Mouse (Mus musculus): ENCODE results near the gene Ppp1r12b. TPM values are rescaled to one million over a fixed set of nuclear protein-coding genes. Genes with fewer than 3 reads are reported as not detected.

Gene Ppp1r12b
- polyA plus RNA-seq, 1 experiment from 2014 or later = 15.1 TPM

DNA sequence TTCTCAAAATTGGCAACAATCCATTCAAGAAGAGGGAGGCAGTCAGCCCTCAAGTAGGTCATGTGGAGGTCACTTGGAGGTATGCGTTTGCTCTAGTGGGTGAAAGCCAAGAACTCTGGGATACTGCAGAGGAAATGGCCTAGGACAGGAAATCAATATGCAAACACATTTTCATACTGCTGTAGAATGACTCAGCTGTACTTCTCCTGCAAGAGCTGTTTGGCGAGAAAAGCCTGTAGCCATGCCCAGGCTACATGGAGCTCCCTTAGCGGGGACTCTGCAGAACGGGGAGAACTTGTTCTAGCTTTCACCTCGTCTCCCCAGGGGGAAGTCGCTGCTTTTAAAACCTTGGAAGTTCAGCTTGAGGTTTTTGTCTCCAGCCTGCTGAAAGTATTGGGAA, 184.4 kb downstream of the Ppp1r12b start:
- no peaks in the 10 kb centered on the region for H3K27me3 ChIP-seq
- no peak overlapping the region for H3K4me3 ChIP-seq
- no peak overlapping the region for H3K27ac ChIP-seq (replicated peaks)
- WGBS = 69% methylated on average over 6 of the region's 6 CpGs
- peaks cover 20% of the 10 kb centered on the region; the same call in 1 of the 2 replicates for H3K36me3 ChIP-seq
- no peaks in the 10 kb centered on the region for H3K9me3 ChIP-seq
- H3K4me2 ChIP-seq = no peak overlapping the region
- H3K9ac ChIP-seq = no peak overlapping the region
- no peak for ATAC-seq (ENCODE audit: low FRiP score, low read depth)
- H3K4me1 ChIP-seq (replicated peaks) = no peaks in the 10 kb centered on the region

DNA sequence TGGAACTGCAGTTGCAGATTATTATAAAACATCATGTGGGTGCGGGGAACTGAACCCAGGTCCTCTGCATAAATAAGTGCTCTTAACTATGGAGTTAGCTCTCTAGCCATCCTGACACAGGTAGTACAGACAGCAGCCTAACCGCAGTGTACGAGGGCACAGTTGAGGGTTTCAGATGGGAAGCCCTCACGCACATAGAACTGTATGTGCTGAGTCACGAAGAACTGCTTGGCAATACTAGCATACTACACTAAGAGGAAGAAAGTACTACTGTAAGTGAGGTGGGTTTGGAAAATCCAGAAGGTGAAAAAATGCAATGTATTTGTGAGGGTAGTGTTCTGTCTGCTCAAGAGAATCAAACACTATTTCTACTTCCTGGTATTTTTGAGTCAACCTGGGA, 185.4 kb downstream of the Ppp1r12b start:
- H3K36me3 ChIP-seq = peaks cover 19% of the 10 kb centered on the region; the same call in 1 of the 2 replicates
- no peak for ATAC-seq (ENCODE audit: low FRiP score, low read depth)
- no peaks in the 10 kb centered on the region for H3K27me3 ChIP-seq
- no peak overlapping the region for H3K4me3 ChIP-seq
- H3K4me1 ChIP-seq (replicated peaks) = no peaks in the 10 kb centered on the region
- no peak overlapping the region for H3K9ac ChIP-seq
- 96% methylated on average over 5 of the region's 5 CpGs for WGBS
- H3K27ac ChIP-seq (replicated peaks) = no peak overlapping the region
- H3K9me3 ChIP-seq = no peaks in the 10 kb centered on the region
- no peak overlapping the region for H3K4me2 ChIP-seq

DNA sequence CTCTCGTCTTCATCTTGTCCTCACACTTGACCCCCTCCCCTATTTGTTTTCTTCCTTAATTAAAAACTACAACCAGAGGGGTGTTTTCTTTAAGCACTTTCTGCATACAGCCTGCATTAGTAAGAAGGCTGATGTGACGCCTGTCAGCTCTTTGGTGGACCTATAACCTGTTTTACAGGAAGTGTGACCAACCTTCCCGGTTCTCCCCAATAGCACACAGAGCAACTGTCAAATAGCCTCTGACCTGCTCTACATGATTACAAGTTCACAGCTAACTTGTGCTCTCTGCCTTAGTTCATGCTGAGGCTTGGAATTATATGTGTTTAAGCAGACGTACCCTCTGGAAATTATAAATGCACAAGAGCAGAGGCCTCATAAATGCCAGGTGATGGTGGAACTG, 189.3 kb downstream of the Ppp1r12b start:
- Histone ChIP-seq H3K4me2 (no peak overlapping the region), H3K4me3 (no peak overlapping the region), H3K36me3 (peaks cover 8% of the 10 kb centered on the region; the same call in 1 of the 2 replicates), H3K27ac (replicated peaks) (no peak overlapping the region), H3K9ac (no peak overlapping the region), H3K9me3 (no peaks in the 10 kb centered on the region), H3K27me3 (no peaks in the 10 kb centered on the region), H3K4me1 (replicated peaks) (0 out of 2 replicates have a peak, but pooled peaks cover 6% of the 10 kb centered on the region)
- ATAC-seq (ENCODE audit: low FRiP score, low read depth) = no peak
- WGBS = 79% methylated on average over 4 of the region's 4 CpGs

DNA sequence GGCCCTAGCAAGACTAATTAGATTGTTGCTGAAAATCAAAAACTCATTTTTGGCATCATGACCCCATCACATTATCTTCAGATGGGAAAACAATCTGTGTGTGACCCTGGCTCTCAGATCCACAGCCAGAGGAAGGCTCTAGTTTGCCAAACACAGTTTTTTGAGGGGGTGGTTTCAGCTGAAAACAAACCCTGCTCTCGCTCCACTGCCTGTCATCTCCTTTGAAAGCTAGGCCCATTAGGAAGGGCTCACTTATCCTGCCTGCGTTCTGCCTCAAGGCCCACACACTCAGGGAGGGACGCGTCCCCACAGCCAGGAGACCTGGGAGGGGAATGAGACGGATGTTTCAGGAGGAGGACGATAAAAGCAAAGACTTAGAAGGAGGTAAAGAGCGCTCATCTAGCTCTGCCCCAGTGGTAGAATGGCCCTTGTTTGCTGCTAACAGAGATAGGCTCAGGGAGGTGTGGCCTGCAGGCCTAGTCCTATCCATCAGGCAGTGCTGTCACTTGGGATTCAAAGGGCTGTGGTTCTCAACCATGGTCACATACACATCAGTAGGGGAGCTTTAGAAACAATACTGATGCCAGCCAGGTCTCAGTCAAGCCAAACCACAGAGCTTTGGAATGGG, 190.8 kb downstream of the Ppp1r12b start:
- Histone ChIP-seq H3K9me3 (no peaks in the 10 kb centered on the region), H3K36me3 (peaks cover 7% of the 10 kb centered on the region; the same call in 1 of the 2 replicates), H3K4me1 (replicated peaks) (0 out of 2 replicates have a peak, but pooled peaks cover 6% of the 10 kb centered on the region), H3K9ac (no peak overlapping the region), H3K27ac (replicated peaks) (peak overlapping the region; percentile 20; the same call in 1 of the 2 replicates), H3K27me3 (no peaks in the 10 kb centered on the region), H3K4me3 (no peak overlapping the region), H3K4me2 (no peak overlapping the region)
- WGBS = 42% methylated on average over 7 of the region's 7 CpGs
- no peak for ATAC-seq (ENCODE audit: low FRiP score, low read depth)

DNA sequence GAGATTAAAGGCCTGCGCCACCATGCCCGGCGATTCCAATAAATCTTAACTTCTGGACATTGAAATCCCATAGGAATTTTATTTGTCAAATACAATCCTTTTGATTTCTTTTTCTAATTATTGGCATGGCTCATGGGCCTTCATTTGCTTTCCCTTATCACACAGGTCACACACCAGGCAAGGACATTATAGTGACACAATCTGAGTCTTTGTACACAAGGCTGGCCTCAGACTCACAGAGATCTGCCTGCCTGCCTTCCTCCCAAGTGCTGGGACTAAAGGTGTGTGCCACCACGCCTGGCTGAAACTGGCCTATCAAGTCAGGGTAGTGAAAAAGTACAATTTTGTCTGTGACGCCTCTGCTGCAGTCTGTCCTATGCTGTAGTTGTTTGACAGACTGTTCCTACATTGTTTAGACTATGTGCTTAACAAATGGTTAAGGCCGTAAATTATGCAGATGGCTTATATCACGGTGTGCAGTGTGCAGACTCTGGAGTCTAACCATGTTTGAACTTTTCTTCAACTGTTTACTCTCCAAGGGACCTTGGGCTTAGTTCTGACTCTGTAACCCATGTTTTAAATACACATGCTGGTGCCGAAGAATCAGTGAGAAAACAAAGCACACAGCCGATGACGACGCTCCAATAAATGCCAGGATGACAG, 191.8 kb downstream of the Ppp1r12b start:
- Histone ChIP-seq H3K9me3 (no peaks in the 10 kb centered on the region), H3K9ac (no peak overlapping the region), H3K4me1 (replicated peaks) (0 out of 2 replicates have a peak, but pooled peaks cover 6% of the 10 kb centered on the region), H3K27me3 (no peaks in the 10 kb centered on the region), H3K4me3 (no peak overlapping the region), H3K4me2 (no peak overlapping the region), H3K36me3 (peaks cover 13% of the 10 kb centered on the region; the same call in 1 of the 2 replicates), H3K27ac (replicated peaks) (no peak overlapping the region; the same call in 1 of the 2 replicates)
- no peak for ATAC-seq (ENCODE audit: low FRiP score, low read depth)
- WGBS = 83% methylated on average over 11 of the region's 11 CpGs

DNA sequence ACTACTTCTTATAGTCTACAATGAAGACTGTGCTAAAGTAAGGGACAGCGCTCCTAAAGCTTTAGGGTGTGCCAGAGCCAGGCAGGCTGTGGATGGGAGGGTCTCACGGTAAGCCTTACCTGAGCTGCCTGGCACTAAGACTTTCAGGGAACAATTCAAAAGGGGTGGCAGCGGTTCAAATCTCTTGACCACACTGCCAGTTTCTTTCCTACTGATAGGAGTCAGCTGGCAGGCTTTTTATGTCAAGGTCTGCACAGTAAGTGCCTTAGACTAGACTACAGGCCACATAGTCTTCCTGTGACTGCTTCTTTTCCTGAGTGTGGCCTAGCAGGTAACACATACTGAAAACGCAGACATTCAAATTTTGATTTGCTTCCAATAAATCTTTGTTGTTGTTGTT, 192.5 kb downstream of the Ppp1r12b start:
- Histone ChIP-seq H3K27me3 (no peaks in the 10 kb centered on the region), H3K4me1 (replicated peaks) (0 out of 2 replicates have a peak, but pooled peaks cover 6% of the 10 kb centered on the region)
- 95% methylated on average over 4 of the region's 4 CpGs for WGBS

GRCm38 (mm10) chr1:134761534-134761933, 194.2 kb downstream of the Ppp1r12b start:
- Histone ChIP-seq H3K9ac (no peak overlapping the region), H3K27me3 (no peaks in the 10 kb centered on the region), H3K9me3 (no peaks in the 10 kb centered on the region), H3K4me3 (no peak overlapping the region), H3K4me2 (no peak overlapping the region), H3K36me3 (0 out of 2 replicates have a peak, but pooled peaks cover 8% of the 10 kb centered on the region), H3K4me1 (replicated peaks) (peaks cover 12% of the 10 kb centered on the region), H3K27ac (replicated peaks) (no peak overlapping the region)
- WGBS = 92% methylated on average over 7 of the region's 7 CpGs
- ATAC-seq (ENCODE audit: low FRiP score, low read depth) = no peak

More for the DNA sequence above, 192.5 kb downstream of the Ppp1r12b start:
- Histone ChIP-seq H3K27ac (replicated peaks) (no peak overlapping the region), H3K4me2 (no peak overlapping the region), H3K36me3 (peaks cover 13% of the 10 kb centered on the region; the same call in 1 of the 2 replicates), H3K4me3 (no peak overlapping the region), H3K9ac (no peak overlapping the region), H3K9me3 (no peaks in the 10 kb centered on the region)
- ATAC-seq (ENCODE audit: low FRiP score, low read depth) = no peak

DNA sequence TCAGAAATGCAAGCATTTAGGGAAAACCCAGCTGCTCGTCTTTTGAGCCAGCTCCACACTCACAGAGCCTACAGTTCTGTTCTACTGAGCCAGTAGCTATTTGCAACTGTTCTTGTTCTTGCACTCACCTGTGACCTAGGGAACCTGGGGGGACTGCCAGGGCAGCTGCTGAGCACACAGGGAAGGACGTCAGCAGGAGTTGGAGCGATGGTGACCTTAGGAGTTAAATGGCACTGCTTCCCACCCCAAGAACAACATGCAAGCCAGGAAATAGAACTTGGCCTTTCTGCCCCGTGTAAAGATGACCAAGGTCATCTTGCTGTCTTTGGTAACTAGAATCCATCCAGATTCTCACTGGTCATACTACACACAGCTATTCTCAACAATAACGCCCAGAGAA, 195.1 kb downstream of the Ppp1r12b start:
- Histone ChIP-seq H3K9me3 (no peaks in the 10 kb centered on the region), H3K9ac (no peak overlapping the region), H3K36me3 (0 out of 2 replicates have a peak, but pooled peaks cover 7% of the 10 kb centered on the region), H3K27me3 (no peaks in the 10 kb centered on the region), H3K4me2 (no peak overlapping the region), H3K4me1 (replicated peaks) (peaks cover 21% of the 10 kb centered on the region), H3K4me3 (no peak overlapping the region), H3K27ac (replicated peaks) (no peak overlapping the region)
- 86% methylated on average over 5 of the region's 5 CpGs for WGBS
- no peak for ATAC-seq (ENCODE audit: low FRiP score, low read depth)

DNA sequence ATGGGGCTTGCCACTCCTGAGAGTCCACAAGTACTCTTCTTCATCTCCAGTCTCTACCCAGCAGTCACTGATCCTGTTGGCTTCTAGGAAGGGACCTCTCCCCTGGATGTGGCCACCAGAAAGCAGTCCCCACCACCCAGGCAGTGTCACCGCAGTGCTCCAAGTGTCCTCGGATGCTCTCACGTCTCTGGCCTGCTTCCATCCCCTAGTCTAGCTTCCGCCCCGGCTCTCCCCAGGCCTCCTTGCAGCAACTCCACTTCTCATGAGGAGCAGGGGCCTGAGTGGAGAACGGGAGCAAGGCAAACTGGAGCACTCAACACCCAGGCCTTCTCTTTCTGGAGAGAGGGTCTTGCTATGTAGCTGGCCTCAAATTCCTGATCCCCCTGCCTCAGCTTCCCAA, 196.6 kb downstream of the Ppp1r12b start:
- no peak overlapping the region for H3K4me3 ChIP-seq
- H3K9ac ChIP-seq = no peak overlapping the region
- H3K27me3 ChIP-seq = no peaks in the 10 kb centered on the region
- no peak for ATAC-seq (ENCODE audit: low FRiP score, low read depth)
- peaks cover 20% of the 10 kb centered on the region for H3K4me1 ChIP-seq (replicated peaks)
- H3K36me3 ChIP-seq = 0 out of 2 replicates have a peak, but pooled peaks cover 6% of the 10 kb centered on the region
- WGBS = 89% methylated on average over 6 of the region's 6 CpGs
- no peak overlapping the region for H3K4me2 ChIP-seq
- no peak overlapping the region for H3K27ac ChIP-seq (replicated peaks)
- no peaks in the 10 kb centered on the region for H3K9me3 ChIP-seq

GRCm38 (mm10) chr1:134757230-134757629, 198.5 kb downstream of the Ppp1r12b start:
- H3K36me3 ChIP-seq = 0 out of 2 replicates have a peak, but pooled peaks cover 6% of the 10 kb centered on the region

GRCm38 (mm10) chr1:134756190-134756873, 199.4 kb downstream of the Ppp1r12b start:
- no peaks in the 10 kb centered on the region for H3K27me3 ChIP-seq
- peak overlapping the region; percentile 67 for H3K27ac ChIP-seq (replicated peaks)
- no peak overlapping the region for H3K4me3 ChIP-seq
- 40% methylated on average over 10 of the region's 10 CpGs for WGBS
- H3K9ac ChIP-seq = no peak overlapping the region
- 0 out of 2 replicates have a peak, but pooled peaks cover 6% of the 10 kb centered on the region for H3K36me3 ChIP-seq
- no peak overlapping the region for H3K4me2 ChIP-seq
- no peaks in the 10 kb centered on the region for H3K9me3 ChIP-seq
- peaks cover 26% of the 10 kb centered on the region for H3K4me1 ChIP-seq (replicated peaks)
- ATAC-seq (ENCODE audit: low FRiP score, low read depth) = peak; percentile 52; the same call in 1 of the 2 replicates

More at GRCm38 (mm10) chr1:134757230-134757629, 198.5 kb downstream of the Ppp1r12b start:
- Histone ChIP-seq H3K27ac (replicated peaks) (no peak overlapping the region), H3K27me3 (no peaks in the 10 kb centered on the region), H3K4me1 (replicated peaks) (peaks cover 26% of the 10 kb centered on the region), H3K9ac (no peak overlapping the region), H3K4me2 (no peak overlapping the region), H3K9me3 (no peaks in the 10 kb centered on the region), H3K4me3 (no peak overlapping the region)
- 85% methylated on average over 3 of the region's 3 CpGs for WGBS
- ATAC-seq (ENCODE audit: low FRiP score, low read depth) = no peak

All from hindbrain, embryonic 15.5 days (tissue).